Mouse (Mus musculus): ENCODE results near the gene Nbeal2.
"Not testable (repeated sequence)": the region's sequence is repeated elsewhere in the genome, so short reads cannot be mapped to it uniquely, and the experiment has no call there.

Nbeal2 gene

GRCm38 (mm10) chr9:110653655-110654461 is at the start of gene Nbeal2:
Nbeal2 (minus strand) TSS chr9:110654161.
- DNase-seq: peak; percentile 97

- DNase-seq: no peak
Measured at GRCm38 (mm10) chr9:110702848-110703247, 48.9 kb upstream of the Nbeal2 start.

- DNase-seq: no peak
Measured at GRCm38 (mm10) chr9:110701114-110702032, 47.4 kb upstream of the Nbeal2 start.

- no peak for DNase-seq
Measured at GRCm38 (mm10) chr9:110699574-110699973, 45.6 kb upstream of the Nbeal2 start.

- DNase-seq: peak; percentile 54
Measured at GRCm38 (mm10) chr9:110697465-110697864, 43.5 kb upstream of the Nbeal2 start.

- DNase-seq: no peak
Measured at GRCm38 (mm10) chr9:110696427-110696826, 42.5 kb upstream of the Nbeal2 start.

GRCm38 (mm10) chr9:110695165-110695755 is 41.3 kb upstream of the Nbeal2 start:
- no peak for DNase-seq

GRCm38 (mm10) chr9:110689261-110689779 is 35.4 kb upstream of the Nbeal2 start:
- DNase-seq: peak; percentile 85

- DNase-seq: no peak
Measured at GRCm38 (mm10) chr9:110687846-110688245, 33.9 kb upstream of the Nbeal2 start.

- no peak for DNase-seq
Measured at GRCm38 (mm10) chr9:110687061-110687460, 33.1 kb upstream of the Nbeal2 start.

GRCm38 (mm10) chr9:110686472-110686871 is 32.5 kb upstream of the Nbeal2 start:
- DNase-seq: no peak

- DNase-seq: no peak
Measured at GRCm38 (mm10) chr9:110685591-110685990, 31.6 kb upstream of the Nbeal2 start.

- no peak for DNase-seq
Measured at GRCm38 (mm10) chr9:110685187-110685586, 31.2 kb upstream of the Nbeal2 start.

- DNase-seq: peak; percentile 97
Measured at GRCm38 (mm10) chr9:110684100-110684831, 30.3 kb upstream of the Nbeal2 start.

GRCm38 (mm10) chr9:110683574-110684099 is 29.7 kb upstream of the Nbeal2 start:
- DNase-seq: peak; percentile 87

- DNase-seq: not testable (repeated sequence)
Measured at GRCm38 (mm10) chr9:110682697-110683096, 28.7 kb upstream of the Nbeal2 start.

- DNase-seq: peak; percentile 67
Measured at GRCm38 (mm10) chr9:110682255-110682654, 28.3 kb upstream of the Nbeal2 start.

GRCm38 (mm10) chr9:110681817-110682216 is 27.9 kb upstream of the Nbeal2 start:
- DNase-seq: no peak

GRCm38 (mm10) chr9:110680736-110681507 is 27.0 kb upstream of the Nbeal2 start:
- no peak for DNase-seq

- DNase-seq: no peak
Measured at GRCm38 (mm10) chr9:110678886-110679285, 24.9 kb upstream of the Nbeal2 start.

- DNase-seq: no peak
Measured at GRCm38 (mm10) chr9:110676492-110676911, 22.5 kb upstream of the Nbeal2 start.

Data from kidney, postnatal 14 days (tissue).